Mouse (Mus musculus): ENCODE data around the gene Cd59b.

GRCm38 (mm10) chr2:104128803-104129531 lies 59.3 kb downstream of the Cd59b start:
- TF ChIP-seq CTCF (IDR thresholded peaks at IDR 0.05; ENCODE audit: insufficient read depth, low read length) (no peak), POLR2A (IDR thresholded peaks at IDR 0.05; ENCODE audit: borderline replicate concordance, extremely low read depth, low read depth, low read length) (no peak)

All from lung, adult 2 months (tissue).